Mouse (Mus musculus) ES-E14 (cell line): ENCODE results near the gene Lrrc23. TPM values are rescaled to one million over a fixed set of nuclear protein-coding genes. Genes with fewer than 3 reads are reported as not detected.

Source experiments
- DNase-seq: peaks from one replicate; pipeline ENCODE4 v3.0.0-alpha.2; 2013; ENCODE audit warnings: low read depth, low spot score
- H3K27ac ChIP-seq: 2 replicates; pipeline ENCODE4 v1.5.1; 2012; ENCODE audit warnings: low read depth, mild to moderate bottlenecking, low read length, moderate library complexity, mixed read lengths; ENCODE audit not compliant: poor library complexity, insufficient read depth, severe bottlenecking
- H3K36me3 ChIP-seq: 2 replicates; pipeline ENCODE4 v1.6.1; 2012; ENCODE audit warnings: mild to moderate bottlenecking, low read length, moderate library complexity, mixed read lengths; ENCODE audit not compliant: control insufficient read depth, poor library complexity, insufficient read depth, severe bottlenecking
- H3K4me1 ChIP-seq, 2 experiments: fragments of 150-350 bp in 1 of 2; sonication (generic) in 1 of 2; 2 replicates each; pipeline ENCODE4 v1.6.1; 2012; ENCODE audit warnings: low read length in 2 of 2, mild to moderate bottlenecking in 1 of 2, mixed read lengths in 1 of 2; ENCODE audit not compliant: control insufficient read depth in 2 of 2, insufficient read depth in 2 of 2, poor library complexity in 1 of 2
- H3K4me3 ChIP-seq, 2 experiments: fragments of 150-350 bp in 1 of 2; sonication (generic) in 1 of 2; 2 replicates each; pipeline ENCODE4 v1.5.1; 2012; ENCODE audit warnings: low read length in 2 of 2, low read depth in 1 of 2, mild to moderate bottlenecking in 1 of 2, mixed read lengths in 1 of 2; ENCODE audit not compliant: insufficient read depth in 1 of 2, poor library complexity in 1 of 2, severe bottlenecking in 1 of 2
- H3K9ac ChIP-seq: 2 replicates; pipeline ENCODE4 v1.6.1; 2012; ENCODE audit warnings: low read depth, mild to moderate bottlenecking, low read length, mixed read lengths; ENCODE audit not compliant: poor library complexity, insufficient read depth, severe bottlenecking
- H3K9me3 ChIP-seq: fragments of 150-350 bp; sonication (generic); 2 replicates; pipeline ENCODE4 v1.6.1; 2012; ENCODE audit warnings: low read depth, mild to moderate bottlenecking, low read length; ENCODE audit not compliant: control insufficient read depth, insufficient read depth
- CHD2 ChIP-seq: IDR thresholded peaks from 2 replicates; pipeline ENCODE4 v1.6.1; 2014; ENCODE audit warnings: mild to moderate bottlenecking, low read depth, low read length, inconsistent platforms
- HCFC1 ChIP-seq: IDR thresholded peaks from 2 replicates; pipeline ENCODE4 v1.6.1; 2012; ENCODE audit warnings: low read length, inconsistent platforms, borderline replicate concordance; ENCODE audit not compliant: insufficient read depth
- MAFK ChIP-seq: IDR thresholded peaks from 2 replicates; pipeline ENCODE4 v1.6.1; 2014; ENCODE audit warnings: mild to moderate bottlenecking, low read depth, low read length, inconsistent platforms; ENCODE audit not compliant: insufficient read depth
- ZC3H11A ChIP-seq: IDR thresholded peaks from 2 replicates; pipeline ENCODE4 v1.6.1; 2012; ENCODE audit warnings: low read depth, mild to moderate bottlenecking, inconsistent platforms, low read length, borderline replicate concordance
- ZNF384 ChIP-seq: IDR thresholded peaks from 2 replicates; pipeline ENCODE4 v1.6.1; 2012; ENCODE audit warnings: low read depth, low read length, inconsistent platforms
- in situ Hi-C, 2 experiments: fragments of 600-800 bp; cut with MboI; formaldehyde crosslinking; loops; one replicate each; pipeline ENCODE4 v1.15.1; 2025; ENCODE audit warnings: low sequenced_read_pairs in 2 of 2, inconsistent platforms in 1 of 2; ENCODE audit not compliant: unreplicated experiment in 2 of 2
- total RNA-seq: library from RNA; depleted of rRNA; stranded (reverse); fragments of 300-350 nt; gene quantifications from 2 replicates; pipeline ENCODE4 v1.2.3, GENCODE M21; 2012

Lrrc23 gene
- total RNA-seq, 1 experiment = not detected

GRCm38 (mm10) chr6:124756652-124757350 lies 22.7 kb downstream of the Lrrc23 start:
- peak overlapping the region; percentile 81 for H3K27ac ChIP-seq
- H3K4me1 ChIP-seq = peaks cover 6 to 13% of the 10 kb centered on the region in 2 experiments; a peak in 3 of 4 replicates
- H3K4me3 ChIP-seq = peak overlapping the region; percentile 73 to 96
- TF ChIP-seq ZC3H11A = no peak
- no peak for TF ChIP-seq MAFK
- TF ChIP-seq ZNF384 = no peak
- no peak for TF ChIP-seq CHD2
- TF ChIP-seq HCFC1 = no peak
- peak overlapping the region; percentile 95 for H3K9ac ChIP-seq
- in situ Hi-C loops = no loop called here
- H3K9me3 ChIP-seq = no peaks in the 10 kb centered on the region
- no peak for DNase-seq
- H3K36me3 ChIP-seq = no peaks in the 10 kb centered on the region; the same call in 1 of the 2 replicates

- no peaks in the 10 kb centered on the region for H3K36me3 ChIP-seq
- peak within 1 kb of the TSS; percentile 73 to 96 for H3K4me3 ChIP-seq
- no peak for DNase-seq
- H3K27ac ChIP-seq = peak within 1 kb of the TSS; percentile 81
- H3K4me1 ChIP-seq = peaks cover 6 to 13% of the 10 kb centered on the region in 2 experiments; a peak in 3 of 4 replicates
- TF ChIP-seq CHD2 (no peak), HCFC1 (0 out of 2 replicates have a peak, but pooled peaks have one; percentile 46)
- in situ Hi-C loops = no loop called here
- H3K9ac ChIP-seq = peak within 1 kb of the TSS; percentile 95
- no peaks in the 10 kb centered on the region for H3K9me3 ChIP-seq
Measured at GRCm38 (mm10) chr6:124755831-124756595, 23.5 kb downstream of the Lrrc23 start, which contains the start of the genes Gm45234 and Atn1. TSS of gene Gm45234 (minus strand) at chr6:124756021. TSS of gene Atn1 (minus strand) at chr6:124756524.

- in situ Hi-C loops = no loop called here
- no peak overlapping the region; the same call in 1 of the 2 replicates for H3K27ac ChIP-seq
- H3K4me1 ChIP-seq = peaks cover 6 to 13% of the 10 kb centered on the region in 2 experiments; a peak in 3 of 4 replicates
- DNase-seq = no peak
- no peak for TF ChIP-seq ZC3H11A
- no peak for TF ChIP-seq HCFC1
- TF ChIP-seq CHD2 = no peak
- no peak for TF ChIP-seq ZNF384
- TF ChIP-seq MAFK = no peak
- no peaks in the 10 kb centered on the region for H3K9me3 ChIP-seq
- no peaks in the 10 kb centered on the region for H3K36me3 ChIP-seq
- H3K4me3 ChIP-seq = peak overlapping the region; percentile 71 to 96
- H3K9ac ChIP-seq = peak overlapping the region; percentile 95
Measured at GRCm38 (mm10) chr6:124755306-124755705, 24.2 kb downstream of the Lrrc23 start.

GRCm38 (mm10) chr6:124753861-124754260 lies 25.7 kb downstream of the Lrrc23 start:
- no peak for TF ChIP-seq CHD2
- TF ChIP-seq ZNF384 = no peak
- no peak for TF ChIP-seq ZC3H11A
- TF ChIP-seq HCFC1 = no peak
- TF ChIP-seq MAFK = no peak
- DNase-seq = no peak
- H3K4me1 ChIP-seq = peaks cover 6 to 16% of the 10 kb centered on the region in 2 experiments; a peak in 3 of 4 replicates
- no peaks in the 10 kb centered on the region for H3K9me3 ChIP-seq
- H3K9ac ChIP-seq = no peak overlapping the region
- H3K4me3 ChIP-seq = no peak overlapping the region
- H3K27ac ChIP-seq = no peak overlapping the region
- no peaks in the 10 kb centered on the region for H3K36me3 ChIP-seq
- in situ Hi-C loops = no loop called here
